Mouse (Mus musculus): ENCODE results near the gene Tmprss11a. TPM values are rescaled to one million over a fixed set of nuclear protein-coding genes. Genes with fewer than 3 reads are reported as not detected.

The Tmprss11a gene
- total RNA-seq, 2 experiments from 2014 or later: not detected

Other genes starting within 250 kb of the Tmprss11a start
- gene Tmprss11c, start 179.7 kb downstream of the Tmprss11a start, total RNA-seq (2021): not detected
- gene Tmprss11d, start 95.6 kb downstream of the Tmprss11a start, total RNA-seq (2021): not detected
- gene Tmprss11g, start 49.6 kb upstream of the Tmprss11a start, total RNA-seq (2021): not detected
- not detected for gene Tmprss11f, start 163.4 kb upstream of the Tmprss11a start, total RNA-seq (2021)
- gene Tmprss11b, start 207.4 kb upstream of the Tmprss11a start, total RNA-seq (2021): not detected

Data from left cerebral cortex, postnatal 14 days (tissue).